Mouse (Mus musculus): ENCODE results near the gene Nol9. TPM values are rescaled to one million over a fixed set of nuclear protein-coding genes. Genes with fewer than 3 reads are reported as not detected.
A peak's percentile ranks its signal among the peaks of the same experiment; 100 is the strongest.

Gene Nol9
- total RNA-seq, 2 experiments from 2014 or later = 19.9 to 21.0 TPM

DNA sequence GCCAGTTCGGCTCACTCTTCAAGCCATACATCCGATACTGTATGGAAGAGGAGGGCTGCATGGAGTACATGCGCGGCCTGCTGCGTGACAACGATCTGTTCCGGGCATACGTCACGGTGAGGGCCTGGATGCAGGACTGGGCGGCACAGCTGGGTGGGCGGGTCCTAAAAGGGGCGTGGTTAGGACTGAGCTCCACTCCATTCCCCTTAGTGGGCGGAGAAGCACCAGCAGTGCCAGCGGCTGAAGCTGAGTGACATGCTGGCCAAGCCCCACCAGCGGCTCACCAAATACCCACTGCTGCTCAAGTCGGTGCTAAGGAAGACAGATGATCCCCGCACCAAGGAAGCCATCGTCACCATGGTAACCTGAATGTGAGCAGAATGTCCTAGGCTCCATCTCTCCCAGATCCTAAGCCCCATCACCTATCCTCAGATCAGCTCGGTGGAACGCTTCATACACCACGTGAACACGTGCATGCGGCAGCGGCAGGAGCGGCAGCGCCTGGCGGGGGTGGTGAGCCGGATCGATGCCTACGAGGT lies 68.9 kb downstream of the Nol9 start:
- peak; percentile 67 to 68 for DNase-seq (ENCODE audit: low spot score in 2 of 2)
- H3K4me3 ChIP-seq = peak overlapping the region; percentile 12; the same call in 1 of the 2 replicates
- H3K27ac ChIP-seq = peak overlapping the region; percentile 64
- no peak for TF ChIP-seq CTCF (conservative IDR thresholded peaks at IDR 0.05)

DNA sequence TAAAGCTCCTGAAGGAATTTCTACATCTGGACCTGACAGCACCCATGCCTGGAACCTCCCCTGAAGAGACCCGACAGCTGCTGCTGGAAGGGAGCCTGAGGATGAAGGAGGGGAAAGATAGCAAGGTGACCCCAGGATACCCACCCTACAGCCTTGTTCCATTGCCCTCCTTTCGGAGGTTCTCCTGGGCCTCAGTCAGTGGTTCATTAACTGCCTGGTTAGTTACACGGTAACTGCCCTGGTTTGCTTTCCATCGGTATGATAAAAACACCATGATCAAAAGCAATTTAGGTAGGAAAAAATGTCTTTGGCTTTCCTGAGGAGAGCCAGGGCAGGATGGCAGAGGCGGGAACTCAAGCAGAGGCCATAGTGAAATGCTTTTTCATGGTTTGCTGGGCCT lies 69.6 kb downstream of the Nol9 start:
- TF ChIP-seq CTCF (conservative IDR thresholded peaks at IDR 0.05) = no peak

DNA sequence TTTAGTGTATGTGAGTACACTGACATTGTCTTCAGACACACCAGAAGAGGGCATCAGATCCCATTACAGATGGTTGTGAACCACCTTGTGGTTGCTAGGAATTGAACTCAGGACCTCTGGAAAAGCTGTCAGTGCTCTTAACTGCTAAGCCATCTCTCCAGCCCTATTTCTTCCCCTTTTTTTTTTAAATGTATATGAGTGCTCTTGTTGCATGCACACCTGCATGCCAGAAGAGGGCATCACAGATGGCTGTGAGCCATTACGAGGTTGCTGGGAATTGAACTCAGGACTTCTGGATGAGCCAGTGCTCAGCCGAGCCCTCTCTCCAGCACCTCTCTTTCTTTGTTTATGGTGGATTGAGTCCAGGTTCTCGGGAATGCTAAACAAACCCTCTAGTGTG lies 70.4 kb downstream of the Nol9 start:
- Histone ChIP-seq H3K27ac (no peak overlapping the region), H3K4me3 (no peak overlapping the region)
- DNase-seq (ENCODE audit: low spot score in 2 of 2) = no peak
- TF ChIP-seq CTCF (conservative IDR thresholded peaks at IDR 0.05) = peak; percentile 63

More for the DNA sequence above, 69.6 kb downstream of the Nol9 start:
- peak overlapping the region; percentile 64; the same call in 1 of the 2 replicates for H3K27ac ChIP-seq
- no peak for DNase-seq (ENCODE audit: low spot score in 2 of 2)
- H3K4me3 ChIP-seq = no peak overlapping the region

DNA sequence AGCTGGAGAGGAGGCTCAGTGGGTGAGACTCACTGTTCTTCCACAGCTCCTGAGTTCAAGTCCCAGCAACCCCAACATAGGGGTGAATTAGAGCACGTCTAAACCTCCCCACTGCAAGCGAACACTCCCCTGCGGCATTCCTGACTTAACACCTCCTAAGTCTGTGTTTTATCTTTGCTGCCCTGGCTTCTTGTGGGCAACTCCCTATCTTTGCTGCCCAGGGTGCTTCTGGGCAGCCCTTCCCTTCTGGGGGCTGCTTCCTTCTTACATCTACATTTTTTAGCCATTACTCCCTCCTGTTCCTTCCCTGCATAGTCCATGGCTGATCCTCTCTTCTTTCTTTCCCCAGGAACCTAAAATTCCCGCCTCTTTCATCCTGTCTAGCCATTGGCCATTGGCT lies 71.6 kb downstream of the Nol9 start:
- H3K4me3 ChIP-seq = no peak overlapping the region

More for the DNA sequence above, 71.6 kb downstream of the Nol9 start:
- TF ChIP-seq CTCF (conservative IDR thresholded peaks at IDR 0.05) = no peak
- no peak for DNase-seq (ENCODE audit: low spot score in 2 of 2)
- H3K27ac ChIP-seq = no peak overlapping the region

Other genes with a start within 250 kb of the Nol9 start
- 100 to 1,000 TPM; 275 to 294 TPM for gene Camta1, start 177.4 kb upstream of the Nol9 start, total RNA-seq (2021)
- 10 to 100 TPM; 68.2 to 69.1 TPM for gene Dnajc11, start 105.6 kb upstream of the Nol9 start, total RNA-seq (2021)
- gene Thap3, start 50.3 kb upstream of the Nol9 start, total RNA-seq (2021) = 10 to 100 TPM; 26.8 to 29.7 TPM
- gene Phf13, start 43.1 kb upstream of the Nol9 start, total RNA-seq (2021) = 10 to 100 TPM; 10.5 to 10.8 TPM
- gene Klhl21, start 30.5 kb upstream of the Nol9 start, total RNA-seq (2021) = 10 to 100 TPM; 19.4 to 23.2 TPM
- 10 to 100 TPM; 12.7 to 16.9 TPM for gene Zbtb48, start 11.7 kb upstream of the Nol9 start, total RNA-seq (2021)
- gene Tas1r1, start 753 bp upstream of the Nol9 start, total RNA-seq (2021) = under 1 TPM; 0.69 to 0.76 TPM
- 100 to 1,000 TPM; 163 to 164 TPM for gene Plekhg5, start 33.2 kb downstream of the Nol9 start, total RNA-seq (2021)
- 10 to 100 TPM; 22.7 to 48.4 TPM for gene Tnfrsf25, start 76.6 kb downstream of the Nol9 start, total RNA-seq (2021)
- 1 to 10 TPM; 1.2 to 1.9 TPM for gene Espn, start 113.0 kb downstream of the Nol9 start, total RNA-seq (2021)
- not detected for gene Hes2, start 119.5 kb downstream of the Nol9 start, total RNA-seq (2021)
- 100 to 1,000 TPM; 306 to 335 TPM for gene Acot7, start 138.8 kb downstream of the Nol9 start, total RNA-seq (2021)
- gene Gpr153, start 234.9 kb downstream of the Nol9 start, total RNA-seq (2021) = 1 to 10 TPM; 5.6 to 6.4 TPM

Data from layer of hippocampus, adult 2 months (tissue).